Mouse (Mus musculus) heart, adult 11 months (tissue): ENCODE measurements around the gene Clec5a.
A peak's percentile ranks its signal among the peaks of the same experiment; 100 is the strongest.
"Not testable (repeated sequence)": the region's sequence is repeated elsewhere in the genome, so short reads cannot be mapped to it uniquely, and the experiment has no call there.

Experiments used
- DNase-seq: peaks from one replicate; pipeline ENCODE4 v3.0.0; 2022

Clec5a gene

DNA sequence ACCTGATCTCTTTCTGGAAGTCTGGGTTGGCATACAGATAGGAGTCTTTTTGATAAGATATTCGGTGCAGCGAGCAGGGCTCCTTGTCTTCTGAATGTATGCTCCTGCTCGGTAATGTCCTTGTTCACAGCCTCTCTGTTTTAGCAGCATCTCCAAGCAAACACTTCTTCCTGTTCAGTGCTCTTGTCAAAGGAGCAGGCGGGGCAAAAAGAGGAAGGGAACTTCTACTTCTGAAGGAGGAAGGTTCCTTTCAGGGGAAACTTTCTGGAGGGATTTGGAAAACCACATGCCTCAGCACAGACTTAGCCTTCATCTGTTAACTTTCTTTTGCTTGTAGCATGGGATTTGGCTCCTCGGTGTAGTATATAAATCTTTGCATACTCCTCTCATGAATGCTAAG, at the start of gene Clec5a:
Gene Clec5a (minus strand): TSS at position 177 of the 400 bp plus-strand sequence.
- DNase-seq: no peak

DNA sequence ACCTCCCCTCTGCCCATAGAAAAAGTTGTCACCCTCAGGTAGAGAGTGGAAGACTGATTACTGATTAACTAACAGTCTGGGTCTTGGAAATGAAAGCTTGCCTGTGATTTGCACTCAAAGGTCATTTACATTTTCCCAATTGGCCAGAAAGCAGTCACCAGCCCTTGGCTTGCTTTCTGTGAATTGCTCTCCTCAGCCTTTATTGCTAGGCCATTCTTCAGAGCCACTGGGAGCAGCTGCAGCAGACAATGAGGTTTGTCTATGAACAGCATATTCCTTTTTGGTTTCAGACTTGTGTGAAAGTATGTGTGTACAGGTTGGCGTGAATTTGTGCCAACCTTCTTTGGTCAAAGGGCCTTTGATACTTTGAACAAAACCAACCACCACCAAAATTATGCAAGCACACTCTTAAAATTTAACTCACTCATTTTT, 49.0 kb upstream of the Clec5a start:
- peak; percentile 37 for DNase-seq

DNA sequence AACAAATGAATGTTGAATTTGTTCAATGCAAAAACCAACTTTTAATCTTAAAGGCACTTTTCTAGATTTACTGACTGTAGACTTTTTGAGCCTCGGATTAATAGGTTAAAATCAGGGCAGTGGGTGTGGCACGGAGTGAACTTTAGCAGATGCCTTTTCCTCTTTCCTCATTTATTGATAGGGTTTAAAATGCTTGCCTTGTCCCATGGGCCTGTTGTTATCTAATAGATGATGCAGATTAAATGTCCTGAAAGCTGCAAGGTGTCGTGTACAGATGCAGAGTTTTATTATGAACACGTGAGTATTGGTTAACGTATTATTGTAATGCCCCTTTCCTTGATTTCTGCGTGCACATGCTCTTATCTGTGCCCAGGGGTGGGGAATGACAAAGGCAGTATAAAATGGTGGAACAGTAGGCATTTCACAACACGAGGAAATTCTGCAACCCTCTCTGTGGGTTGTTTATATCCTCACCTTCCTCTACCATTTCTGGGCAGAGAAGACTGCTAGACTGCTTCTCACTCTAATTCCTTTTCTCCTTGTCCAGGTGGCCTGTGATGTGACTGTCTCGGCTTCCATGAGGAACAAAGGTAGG, 42.9 kb upstream of the Clec5a start, which contains the start of gene Mgam:
Gene Mgam (plus strand): TSS at position 426 of the 595 bp plus-strand sequence.
- no peak for DNase-seq

DNA sequence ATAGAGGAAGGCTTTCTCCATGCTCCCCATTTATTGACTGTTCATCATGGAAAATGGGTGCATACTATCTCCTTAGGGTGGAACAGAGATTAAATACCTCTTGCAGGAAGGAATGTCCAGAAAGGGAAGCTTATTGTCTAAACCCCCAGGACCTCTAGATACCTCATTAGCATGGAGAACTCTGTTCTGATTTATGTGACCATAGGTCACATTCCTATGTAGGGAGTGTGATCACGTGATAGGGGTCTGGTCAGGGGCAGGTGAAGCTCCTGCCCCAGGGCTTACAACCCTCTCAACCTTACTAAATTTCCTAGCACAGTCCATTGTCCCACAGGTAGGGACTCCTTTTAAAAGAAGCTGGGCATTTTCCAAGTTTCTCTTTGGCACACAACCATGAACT, 40.5 kb upstream of the Clec5a start:
- DNase-seq: no peak

DNA sequence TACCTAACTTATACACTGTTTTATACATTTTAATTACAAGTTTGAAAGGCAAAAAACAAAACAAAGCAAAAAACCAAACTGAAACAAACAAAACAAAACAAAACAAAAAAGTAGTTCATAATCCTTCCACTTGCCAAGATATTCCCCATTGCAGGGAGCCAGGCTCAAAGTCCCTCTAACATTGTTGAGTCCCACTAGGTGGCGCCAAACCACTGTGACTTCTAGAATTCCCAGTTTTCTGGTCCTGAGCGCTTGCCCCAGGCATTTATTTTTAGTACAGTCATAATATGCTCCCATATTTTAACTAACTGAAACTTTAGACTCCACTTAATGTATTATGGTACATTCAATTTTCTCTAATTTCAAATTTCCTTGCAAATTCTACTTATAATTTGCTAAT, 32.3 kb upstream of the Clec5a start:
- DNase-seq: no peak

DNA sequence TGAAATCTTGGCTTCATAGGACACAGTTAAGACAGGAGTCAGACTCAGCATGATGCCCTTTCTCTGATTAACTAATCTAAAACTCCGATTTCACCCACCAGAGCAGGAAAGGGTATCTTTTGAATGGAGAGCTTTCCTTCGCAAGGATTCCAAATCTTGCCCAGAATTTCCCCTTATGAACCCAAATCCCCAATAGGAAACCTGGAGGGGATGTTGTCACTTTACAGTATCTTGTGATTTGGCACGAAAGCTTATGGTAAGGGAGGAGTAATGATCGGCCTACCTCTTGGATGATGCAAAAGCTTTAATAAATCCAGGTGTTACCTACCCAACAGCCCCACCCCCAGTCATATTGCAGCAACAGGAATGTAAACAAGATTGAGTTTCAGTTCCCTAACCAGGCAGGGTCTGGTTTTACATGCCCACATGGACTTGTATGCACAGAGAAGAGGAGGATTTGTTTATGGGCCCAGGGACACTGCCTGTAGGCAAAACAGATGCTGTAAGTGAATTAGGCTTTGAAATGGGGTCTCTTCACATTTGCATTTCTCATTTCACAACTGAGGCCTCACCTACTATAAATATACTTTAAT, 27.7 kb upstream of the Clec5a start, which contains the start of gene Tas2r138:
Gene Tas2r138 (minus strand): TSS at position 51 of the 593 bp plus-strand sequence.
- DNase-seq: no peak

- no peak for DNase-seq
These were observed 24.6 kb upstream of the Clec5a start for GRCm38 (mm10) chr6:40610244-40610643.

- DNase-seq: no peak
These were observed 21.8 kb upstream of the Clec5a start for GRCm38 (mm10) chr6:40607431-40607830.

DNA sequence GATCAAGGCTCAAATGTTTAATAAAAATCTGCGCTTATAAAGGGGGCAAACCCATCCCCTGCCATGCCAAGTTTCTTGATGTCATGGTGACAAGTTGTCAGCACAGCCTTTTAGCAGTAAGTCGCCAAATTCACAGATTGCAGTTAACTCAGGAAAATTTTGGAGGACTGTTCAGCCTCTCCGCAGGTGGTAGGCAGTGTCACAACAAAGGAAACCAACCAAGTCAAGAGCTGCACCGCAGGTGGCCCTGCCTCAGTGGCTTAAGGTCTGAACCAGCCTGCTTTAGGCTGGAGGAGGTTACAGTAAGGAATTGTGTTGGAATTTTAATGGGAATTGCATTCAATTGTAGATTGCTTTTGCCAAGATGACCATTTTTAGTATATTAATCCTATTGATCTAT, 12.9 kb upstream of the Clec5a start:
- not testable (repeated sequence) for DNase-seq

DNA sequence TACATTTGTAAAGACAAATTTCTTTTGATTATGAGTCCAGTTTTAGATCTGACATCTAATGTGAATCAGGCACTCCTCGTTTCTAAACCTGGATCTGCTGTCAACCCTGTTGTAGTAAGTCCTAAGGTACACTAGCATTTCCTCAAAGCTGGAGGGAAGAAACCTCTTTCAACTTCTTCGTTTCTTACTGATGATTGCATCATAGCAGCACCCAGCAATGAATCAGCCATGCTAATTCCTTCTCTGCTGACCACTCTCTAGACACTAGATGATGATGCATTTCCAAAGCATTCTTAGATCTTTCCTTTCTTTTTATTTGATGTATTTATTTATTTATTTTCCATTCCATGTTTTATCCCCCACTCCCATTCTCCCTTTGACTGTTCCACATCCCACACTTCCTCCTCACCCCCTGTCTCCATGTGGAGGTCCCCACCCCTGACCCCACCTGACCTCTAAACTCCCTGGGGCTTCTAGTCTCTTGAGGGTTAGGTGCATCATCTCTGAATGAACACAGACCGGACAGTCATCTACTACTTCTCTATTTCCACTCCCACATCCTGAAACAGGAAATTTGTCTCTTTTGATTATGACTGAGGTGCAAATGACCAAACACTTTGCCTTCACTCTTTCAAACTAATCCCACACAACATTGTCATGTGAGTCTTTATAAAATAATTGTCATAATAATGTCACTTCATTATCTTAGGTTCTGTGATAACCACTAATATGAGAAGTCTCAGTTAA, 9.4 kb upstream of the Clec5a start:
- no peak for DNase-seq

GRCm38 (mm10) chr6:40588346-40588745, 2.7 kb upstream of the Clec5a start:
- no peak for DNase-seq

DNA sequence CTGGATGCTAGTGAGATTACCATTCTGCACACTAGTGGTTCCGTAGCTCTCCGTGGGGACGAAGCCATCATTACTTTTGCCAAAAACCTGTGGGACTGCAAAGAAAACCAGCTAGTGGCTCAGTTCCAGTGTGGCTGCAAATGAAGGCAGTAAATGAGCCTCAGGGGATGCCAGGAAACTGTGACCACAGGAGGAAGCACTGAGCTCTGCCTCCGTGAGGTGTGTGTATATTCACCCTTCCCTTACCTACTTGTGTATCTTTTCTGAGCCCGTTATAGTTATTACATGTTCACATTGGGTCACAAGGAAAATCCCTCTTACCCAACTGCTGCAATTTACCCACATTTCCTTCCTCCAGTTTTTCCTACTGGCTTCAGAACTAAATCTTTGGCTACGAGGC, 1.3 kb downstream of the Clec5a start:
- DNase-seq: no peak

DNA sequence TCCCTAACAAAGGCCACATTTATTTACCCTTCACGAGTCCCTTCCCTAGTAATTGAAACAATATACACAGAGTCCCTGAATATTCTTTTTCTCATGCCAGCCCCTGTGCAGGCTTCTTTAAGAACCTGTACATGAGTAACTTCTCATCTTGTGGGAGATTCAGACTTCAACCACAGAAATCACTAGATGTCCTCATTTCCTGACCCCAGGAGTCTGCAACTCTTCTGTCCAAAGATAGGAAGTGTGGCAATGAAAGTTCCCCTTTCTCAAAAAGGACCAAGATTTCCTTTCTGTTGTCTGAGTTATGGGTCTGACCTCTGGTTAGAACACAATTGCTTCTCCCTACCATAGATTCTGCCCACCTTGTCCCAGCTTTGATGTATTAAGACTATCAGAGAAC, 9.3 kb downstream of the Clec5a start:
- no peak for DNase-seq

- no peak for DNase-seq
These were observed 12.0 kb downstream of the Clec5a start for GRCm38 (mm10) chr6:40573618-40574017.

GRCm38 (mm10) chr6:40569187-40569586, 16.4 kb downstream of the Clec5a start, which contains the start of gene Olfr460:
Gene Olfr460 (plus strand): TSS chr6:40569487.
- no peak for DNase-seq

- no peak for DNase-seq
These were observed 30.7 kb downstream of the Clec5a start, which contains the start of gene Olfr461 for GRCm38 (mm10) chr6:40554950-40555349. Gene Olfr461 (minus strand): TSS chr6:40555050.

DNA sequence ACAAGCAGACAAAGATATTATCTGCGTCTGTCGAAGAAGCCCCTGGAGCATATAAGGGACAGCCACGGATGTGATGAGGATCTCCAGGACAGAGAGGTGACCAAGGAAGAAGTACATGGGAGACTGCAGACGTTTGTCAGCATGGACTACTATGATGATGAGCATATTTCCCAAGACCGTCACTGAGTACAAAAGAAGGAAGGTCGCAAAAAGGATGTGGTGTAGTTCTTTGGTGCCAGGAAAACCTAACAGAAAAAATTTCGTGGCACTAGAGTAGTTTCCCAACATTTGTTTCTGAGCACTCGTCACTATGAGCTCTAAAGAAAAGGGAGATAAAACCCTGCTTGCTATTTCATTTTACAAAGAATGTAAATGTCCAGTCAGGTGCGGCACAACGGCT, 40.9 kb downstream of the Clec5a start:
- DNase-seq: peak; percentile 53
